Mouse (Mus musculus) layer of hippocampus, adult 11-12 months (tissue): ENCODE results near the gene Fam222a.
A peak's percentile ranks its signal among the peaks of the same experiment; 100 is the strongest.

Source experiments
- DNase-seq: peaks from one replicate; pipeline ENCODE4 v3.0.0; 2022; ENCODE audit warnings: low spot score

The Fam222a gene

DNA sequence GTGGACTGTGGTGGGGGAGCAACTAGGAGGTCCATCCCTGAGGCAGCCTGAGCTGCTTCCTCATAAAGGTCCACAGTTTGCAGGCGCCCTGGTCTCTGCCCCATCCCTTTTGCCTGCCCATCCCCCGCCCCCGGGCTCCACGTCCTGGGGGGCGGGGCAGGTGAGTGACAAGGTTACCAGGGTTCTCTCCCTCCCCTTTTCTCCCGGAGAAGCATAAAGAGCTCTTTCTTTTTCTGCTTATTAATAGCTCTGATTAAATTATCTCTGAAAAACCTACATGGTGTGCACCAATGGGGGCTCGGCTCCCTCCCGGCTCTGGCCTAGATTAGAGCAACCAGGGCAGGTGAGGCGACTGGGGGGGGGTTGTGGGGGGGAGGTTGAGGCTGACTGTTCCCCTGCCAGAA is 7.3 kb upstream of the Fam222a start:
- no peak for DNase-seq

DNA sequence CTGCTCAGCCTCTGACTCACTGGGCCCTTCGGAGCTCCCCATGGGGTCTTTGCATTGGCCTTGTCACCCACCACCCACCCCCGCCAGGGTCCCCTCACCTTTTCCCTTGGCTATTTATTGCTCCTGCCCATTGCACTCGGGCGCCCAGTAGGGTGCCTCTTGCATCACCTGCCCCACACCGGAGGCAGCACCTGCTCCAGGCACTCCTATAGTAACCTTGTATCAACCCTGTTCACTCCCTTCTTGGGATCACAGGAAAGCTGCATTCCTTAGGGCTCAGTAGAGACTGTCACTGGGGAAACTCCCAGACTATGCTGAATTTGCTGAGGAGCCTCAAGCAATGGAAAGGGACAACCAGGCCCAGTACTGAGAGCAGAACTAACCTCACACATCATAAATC is 6.9 kb upstream of the Fam222a start:
- no peak for DNase-seq

DNA sequence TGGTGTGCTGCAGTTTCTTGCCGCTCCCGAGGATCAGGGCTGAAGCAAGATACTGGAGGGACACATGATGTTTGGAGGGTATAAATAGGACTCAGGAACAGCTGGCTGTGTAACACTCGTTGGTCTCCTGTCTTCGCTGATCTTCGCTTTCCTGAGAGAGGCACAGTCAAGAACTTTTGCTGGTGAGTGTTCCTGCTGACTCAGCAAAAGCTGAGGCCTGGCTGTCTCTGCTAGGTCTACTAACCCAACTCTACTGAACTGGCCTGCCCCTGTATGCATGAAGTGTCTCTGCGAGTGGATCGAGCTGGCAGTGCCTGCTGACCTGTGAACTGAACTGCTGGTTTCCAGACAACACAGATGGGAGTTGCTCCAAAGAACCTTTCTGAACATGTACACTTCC is 3.8 kb upstream of the Fam222a start:
- DNase-seq: no peak

DNA sequence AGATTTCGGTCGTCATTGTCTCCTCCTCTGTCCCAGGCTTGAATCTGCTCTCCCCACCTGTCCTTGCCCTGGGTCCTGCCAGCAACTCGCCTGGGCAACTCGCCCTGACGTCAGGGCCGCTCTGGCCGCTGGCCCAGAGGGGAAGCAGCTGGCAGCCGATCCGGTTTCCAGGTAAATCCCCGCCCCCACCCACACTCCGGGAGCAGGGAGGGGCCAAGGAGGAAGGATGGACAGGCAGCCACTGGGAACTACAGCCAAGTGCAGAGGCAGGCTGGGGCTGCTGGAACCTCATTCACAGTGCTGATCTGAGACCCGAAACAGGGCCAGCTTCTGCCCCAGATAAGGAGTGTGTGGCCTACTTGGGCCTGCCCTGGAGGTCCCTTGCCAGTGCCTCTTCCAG is 2.5 kb upstream of the Fam222a start:
- no peak for DNase-seq

DNA sequence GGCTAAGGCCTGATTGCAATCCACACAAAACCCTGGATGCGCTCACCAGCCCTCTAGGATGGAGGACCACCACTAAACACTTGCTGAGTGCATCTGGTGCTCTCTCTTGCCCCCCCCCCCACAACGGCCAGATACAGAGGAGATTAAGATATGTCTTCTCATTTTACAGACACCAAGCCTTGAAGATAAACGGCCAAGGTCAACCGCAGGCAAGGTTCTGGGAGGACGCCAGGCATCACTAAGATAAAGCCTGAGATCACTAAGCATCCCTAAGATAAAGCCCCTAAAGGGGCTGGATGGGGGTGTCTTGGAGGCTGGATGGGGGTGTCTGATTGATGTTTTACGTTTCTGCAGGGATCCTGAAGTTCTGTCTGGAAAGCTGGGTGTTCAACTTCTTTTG is 2.1 kb upstream of the Fam222a start:
- DNase-seq: no peak

DNA sequence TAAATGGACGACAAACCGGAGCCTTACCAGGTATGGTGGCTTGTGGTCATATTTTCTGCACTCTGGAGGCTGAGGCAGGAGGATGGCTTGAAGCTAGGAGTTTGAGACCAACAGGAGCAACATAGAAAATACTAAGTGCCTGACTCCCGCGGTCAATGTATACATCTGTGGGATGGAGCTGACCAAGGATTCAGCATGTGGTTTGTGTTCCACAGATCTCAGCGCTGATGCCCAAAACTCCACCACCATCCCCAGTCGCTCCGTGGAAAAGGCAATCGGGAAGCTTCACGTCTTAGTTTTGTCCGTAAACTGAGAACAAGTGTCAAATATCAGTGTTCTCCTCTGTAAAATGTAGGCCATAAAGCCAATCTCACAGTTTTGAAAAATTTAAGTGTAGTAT is 1.4 kb upstream of the Fam222a start:
- DNase-seq: no peak

DNA sequence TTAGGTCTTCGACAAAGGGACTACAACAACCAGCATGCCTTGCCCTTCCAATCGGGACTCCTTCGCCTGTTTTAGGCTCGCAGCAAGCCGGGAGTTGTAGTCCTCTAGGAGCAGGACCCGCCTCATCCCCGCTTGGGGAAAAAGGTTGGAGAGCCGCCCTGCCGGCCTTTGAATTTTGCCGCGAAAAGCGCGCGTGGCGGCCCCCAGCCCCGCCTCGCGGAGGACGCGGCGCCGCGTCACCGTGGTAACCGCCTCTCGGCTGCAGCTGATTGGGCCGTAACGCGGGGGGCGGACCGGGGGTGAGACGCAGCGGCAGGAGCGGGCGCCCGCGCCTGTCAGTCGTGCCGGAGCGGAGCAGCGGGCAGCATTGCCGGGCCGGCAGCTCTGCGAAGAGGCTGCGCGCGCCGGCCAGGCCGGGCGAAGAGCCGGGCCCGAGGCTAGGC is 720 bp upstream of the Fam222a start:
- peak; percentile 94 for DNase-seq

DNA sequence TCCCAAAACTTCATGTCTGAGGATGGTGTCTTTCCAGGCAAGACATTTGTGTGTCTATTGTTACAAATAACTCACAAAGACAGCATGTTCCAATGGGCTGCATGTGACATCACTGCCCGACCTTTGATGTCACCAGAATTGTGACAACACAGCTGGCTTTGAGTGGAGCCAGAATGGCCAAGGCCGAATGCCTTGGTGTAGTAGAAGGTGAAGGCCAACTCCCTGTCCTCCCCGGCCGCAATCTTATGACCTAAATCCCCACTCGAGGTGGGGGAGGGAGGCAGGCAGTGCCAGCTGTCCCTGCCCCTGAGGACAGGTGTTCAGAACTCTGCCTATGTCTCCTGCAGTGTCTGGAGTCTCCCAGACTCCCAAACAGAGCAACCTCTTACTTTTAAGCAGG is 1.0 kb downstream of the Fam222a start:
- no peak for DNase-seq

DNA sequence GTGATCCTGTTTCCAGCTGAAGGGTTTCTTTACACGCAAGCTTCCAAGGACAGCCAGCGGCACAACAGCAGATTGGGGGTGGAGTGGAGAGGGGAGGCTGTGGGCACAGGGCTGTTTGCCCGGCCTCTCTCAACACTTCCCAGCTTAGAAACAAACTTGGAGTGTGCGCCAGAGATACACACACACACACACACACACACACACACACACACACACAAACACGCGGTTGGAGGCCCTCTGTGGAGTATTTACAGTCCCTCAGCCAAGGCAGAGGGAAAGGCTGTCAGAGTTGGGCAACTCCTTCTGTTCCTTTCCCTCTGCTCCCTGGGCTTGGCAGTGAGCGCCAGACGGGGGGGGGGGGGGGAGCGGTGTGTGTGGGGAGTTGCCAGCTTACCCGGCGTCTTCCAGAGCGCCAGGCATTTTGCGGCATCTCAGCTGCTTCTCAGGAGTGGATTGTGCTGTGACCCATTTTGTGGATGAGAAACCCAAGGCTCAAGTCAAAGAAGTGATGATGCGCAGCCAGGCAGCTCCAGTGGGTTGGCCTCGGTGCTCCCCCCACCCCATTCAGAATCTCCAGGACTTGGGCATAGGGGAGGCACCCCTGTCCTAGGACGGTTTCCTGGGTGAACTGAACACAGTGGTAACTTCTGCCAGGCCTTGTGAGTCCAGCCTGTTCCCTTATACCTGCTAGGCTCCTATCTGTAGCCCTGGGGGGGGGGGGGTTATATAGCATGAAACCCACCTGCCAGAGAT is 2.3 kb downstream of the Fam222a start:
- DNase-seq: peak; percentile 82

DNA sequence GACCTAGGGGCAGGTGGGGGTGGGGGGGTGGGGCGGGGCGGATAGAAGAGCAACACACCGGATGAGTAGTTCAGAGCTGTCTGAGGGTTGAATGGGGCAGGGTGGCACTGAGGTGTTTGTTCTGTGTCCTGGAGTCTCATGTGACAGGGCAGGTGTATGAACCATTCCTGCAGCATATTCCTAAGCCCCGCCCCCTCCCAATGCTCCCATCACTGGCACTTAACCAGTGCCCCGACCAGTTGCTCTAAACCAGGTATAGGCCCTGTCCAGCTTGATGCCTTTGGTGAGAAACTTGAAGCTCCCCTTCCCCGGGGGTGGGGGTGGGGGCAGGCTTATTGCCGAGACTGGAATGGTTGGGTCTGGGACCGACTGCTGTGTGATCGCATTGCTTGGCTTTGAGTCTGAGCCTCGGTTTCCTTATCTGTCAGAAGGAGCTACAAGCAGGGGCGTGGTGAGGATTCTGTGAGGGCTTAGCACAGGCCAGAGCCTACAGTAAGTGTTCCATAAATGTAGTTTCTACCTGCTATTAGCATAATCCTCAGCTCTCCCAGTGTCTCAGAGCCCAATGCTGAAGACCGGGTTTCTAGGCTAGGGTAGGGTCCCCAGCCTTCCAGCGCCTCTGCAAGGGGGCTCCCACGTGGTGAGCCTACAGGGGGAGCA is 3.1 kb downstream of the Fam222a start:
- no peak for DNase-seq

DNA sequence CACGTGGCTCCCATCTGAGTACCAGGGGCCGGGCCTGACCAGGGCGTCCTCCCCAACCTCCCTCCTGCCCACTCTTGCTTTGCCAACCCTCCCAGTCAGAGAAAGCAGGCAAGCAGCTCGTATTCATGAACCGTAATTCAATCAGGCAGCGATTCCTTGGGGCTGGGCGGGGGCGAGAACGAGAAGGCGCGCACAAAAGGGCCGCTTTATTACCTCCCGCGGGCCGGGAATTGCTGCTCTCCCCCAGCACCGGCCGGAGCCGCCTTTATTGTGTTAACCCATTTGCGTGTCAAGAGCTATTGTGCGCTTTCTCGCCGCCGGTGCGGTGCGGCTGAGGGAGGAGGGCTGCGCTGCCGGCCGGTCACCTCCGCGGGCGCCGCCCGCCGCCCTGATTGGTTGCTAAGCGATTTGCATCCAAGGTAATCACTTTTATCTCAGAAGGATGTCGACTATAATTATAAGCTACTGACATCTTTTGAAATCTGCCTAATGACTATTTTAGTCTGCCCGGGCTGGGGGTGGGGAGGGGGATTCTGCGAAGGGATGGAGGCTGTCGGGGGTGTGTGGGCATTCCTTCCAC is 3.7 kb downstream of the Fam222a start:
- DNase-seq: no peak

DNA sequence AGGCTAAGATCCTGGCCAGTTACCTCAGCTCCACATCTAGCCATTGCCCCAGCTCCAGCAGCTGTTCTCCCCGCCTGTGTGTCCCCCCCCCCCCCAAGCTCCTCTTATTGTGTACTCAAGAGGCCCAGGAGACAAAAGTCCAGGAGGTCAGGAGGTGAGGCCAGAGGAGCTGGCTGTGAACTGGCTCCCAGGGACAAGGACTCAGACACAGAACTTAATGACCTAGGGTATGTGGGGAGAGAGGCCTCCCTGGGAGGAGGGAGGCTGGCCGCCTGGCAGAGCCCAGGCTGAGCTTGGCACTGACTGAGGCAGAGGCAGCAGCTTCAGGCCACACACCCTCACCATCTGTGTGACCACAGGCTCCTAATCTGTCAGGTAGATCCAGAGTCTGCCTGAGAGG is 5.2 kb downstream of the Fam222a start:
- no peak for DNase-seq

DNA sequence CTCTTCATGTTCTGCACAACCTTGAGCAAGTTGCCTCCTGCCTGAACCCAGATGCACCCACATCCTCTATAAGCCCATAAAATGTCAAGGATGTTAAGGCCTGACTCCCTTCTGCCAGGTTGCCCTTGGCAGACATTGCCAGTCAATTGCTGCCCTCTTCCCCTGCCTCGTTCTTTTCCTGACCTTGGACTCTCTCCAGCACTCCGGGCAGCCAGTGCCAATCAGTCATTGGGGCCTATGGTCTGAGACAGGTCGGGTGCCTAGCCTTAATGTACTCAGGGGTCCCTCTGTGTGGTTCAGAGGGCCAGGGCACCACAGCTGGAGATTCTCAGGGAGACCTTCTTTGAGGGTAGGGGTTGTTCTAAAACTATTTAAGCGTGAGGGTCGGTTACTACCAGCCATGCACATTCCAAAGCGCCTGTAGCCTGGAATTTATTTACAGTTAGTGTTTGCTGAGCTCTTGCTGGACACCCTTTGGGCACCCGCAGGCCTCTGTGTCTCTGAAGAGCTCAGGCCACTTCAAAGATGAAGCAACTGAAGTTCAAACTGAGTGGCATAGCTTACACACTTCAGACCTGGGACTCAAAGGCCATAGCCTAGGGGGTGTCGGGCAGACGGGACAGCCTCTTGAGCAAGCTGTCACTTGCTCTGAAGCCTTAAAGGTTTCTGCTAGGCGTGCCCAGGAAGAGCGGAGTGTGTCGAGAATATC is 6.3 kb downstream of the Fam222a start:
- DNase-seq: no peak

DNA sequence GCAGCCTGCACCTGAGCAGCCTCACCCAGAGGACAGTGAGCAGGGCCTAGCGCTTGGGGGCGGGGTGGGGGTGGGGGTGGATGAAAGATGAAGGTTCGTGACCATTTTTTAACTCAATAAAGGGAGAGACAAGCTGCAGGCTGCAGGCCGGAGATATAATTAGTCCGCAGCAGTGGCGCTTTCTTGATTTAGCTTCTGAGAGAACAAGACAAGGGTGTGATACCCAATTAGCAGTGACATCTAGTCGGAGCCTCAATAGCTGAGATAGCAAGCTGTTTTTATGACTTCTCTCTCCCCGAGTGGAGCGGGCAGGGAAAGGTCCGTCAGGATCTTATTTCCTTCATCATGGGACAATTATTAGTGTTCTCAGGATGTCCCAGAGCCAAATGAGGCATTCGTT is 7.2 kb downstream of the Fam222a start:
- no peak for DNase-seq

DNA sequence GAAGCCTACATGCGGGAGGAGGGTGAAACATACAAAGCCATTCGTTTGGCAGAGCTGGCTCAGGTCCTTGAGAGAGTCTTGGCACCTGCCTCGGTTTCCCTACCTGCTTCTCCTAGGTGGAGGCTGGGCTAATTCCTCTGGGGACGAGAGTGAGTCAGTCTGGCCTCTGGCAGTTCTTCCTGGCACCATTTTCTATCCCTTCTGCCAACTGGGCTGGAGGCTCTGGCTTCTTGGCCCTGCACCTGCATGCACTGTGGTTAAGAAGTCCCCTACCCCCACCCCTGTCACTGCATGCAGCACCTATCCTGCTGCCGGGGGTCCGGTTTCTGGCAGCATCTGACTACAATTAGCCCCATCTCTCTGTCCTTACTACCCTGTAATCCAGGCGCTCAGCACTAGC is 7.7 kb downstream of the Fam222a start:
- DNase-seq: no peak

DNA sequence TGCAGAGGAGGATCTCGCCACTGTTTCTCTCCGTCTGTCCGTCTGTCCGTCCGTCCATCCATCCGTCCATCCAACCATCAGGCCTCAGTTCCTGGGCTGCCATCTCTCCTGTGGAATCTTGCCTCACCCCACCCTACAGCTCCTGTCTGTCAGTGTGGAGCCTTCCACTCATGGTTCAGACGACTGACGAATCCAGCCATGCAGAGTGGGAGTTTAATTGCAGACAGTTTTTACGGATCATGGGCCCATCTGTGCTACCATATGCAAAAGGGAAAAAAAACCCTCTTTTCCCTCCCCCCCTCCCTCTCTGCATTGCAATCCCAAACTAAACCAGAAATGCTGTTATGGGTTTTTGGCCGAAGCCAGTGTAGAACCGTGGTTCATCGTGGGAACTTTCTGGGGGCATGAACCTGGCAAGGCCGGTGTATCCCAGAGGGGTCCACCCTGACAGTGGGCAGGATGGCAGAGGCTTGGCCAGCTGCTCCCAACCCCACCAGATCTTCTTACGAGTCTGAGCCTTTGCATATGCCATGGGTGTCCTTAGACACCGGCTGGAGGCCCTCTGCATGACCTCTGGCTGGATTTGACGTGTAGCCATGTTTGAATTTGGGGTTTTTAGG is 8.3 kb downstream of the Fam222a start:
- DNase-seq: peak; percentile 47

DNA sequence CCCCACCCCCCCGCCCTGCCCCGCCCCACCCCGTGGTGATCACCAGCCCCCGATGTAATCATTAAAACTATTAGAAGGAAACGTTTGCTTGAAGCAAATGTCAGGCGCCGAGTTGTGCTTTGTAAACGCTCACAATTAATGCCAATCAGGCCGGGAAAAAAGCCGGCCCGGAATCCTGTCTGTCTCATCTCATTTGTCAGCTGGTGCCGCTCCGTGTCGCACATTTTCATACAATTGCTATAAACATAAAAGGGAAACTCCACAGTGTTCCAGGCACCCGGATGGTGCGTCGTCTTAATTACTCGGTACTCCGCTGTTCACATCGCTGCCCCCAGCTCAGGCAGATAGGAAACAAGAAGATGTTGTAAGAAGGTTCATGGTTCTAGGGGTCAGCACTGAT is 10.5 kb downstream of the Fam222a start:
- DNase-seq: no peak

DNA sequence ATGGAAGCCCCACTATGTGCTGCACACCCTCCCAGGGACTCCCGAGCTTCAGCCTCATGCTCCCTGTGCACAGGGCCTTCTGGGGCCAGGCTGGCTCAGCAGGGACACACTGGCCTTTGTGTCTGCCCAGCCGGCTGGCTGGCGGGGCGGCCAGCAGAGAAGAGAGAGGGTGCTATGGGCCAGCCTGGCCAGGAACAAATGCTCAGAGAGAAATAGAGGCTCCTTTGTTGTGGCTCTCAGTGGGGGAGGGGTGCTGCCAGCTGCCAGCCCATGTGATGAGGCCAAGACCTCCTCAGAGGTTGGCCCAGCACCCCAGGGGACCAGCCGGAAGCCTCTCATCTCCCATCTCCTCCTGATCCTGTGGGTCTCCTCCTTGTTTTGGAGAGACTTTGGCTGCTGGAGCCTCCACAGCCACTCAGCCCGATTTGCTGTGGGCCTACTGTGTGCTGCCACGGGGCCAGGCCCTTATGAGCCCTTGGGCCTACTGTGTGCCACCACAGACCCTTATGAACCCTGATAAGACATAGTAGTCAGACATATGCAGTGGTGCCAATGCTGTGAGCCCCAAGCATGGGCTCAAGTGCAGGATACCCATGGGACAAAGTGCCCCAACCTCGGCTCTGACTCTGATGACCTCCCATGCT is 12.0 kb downstream of the Fam222a start:
- peak; percentile 82 for DNase-seq

DNA sequence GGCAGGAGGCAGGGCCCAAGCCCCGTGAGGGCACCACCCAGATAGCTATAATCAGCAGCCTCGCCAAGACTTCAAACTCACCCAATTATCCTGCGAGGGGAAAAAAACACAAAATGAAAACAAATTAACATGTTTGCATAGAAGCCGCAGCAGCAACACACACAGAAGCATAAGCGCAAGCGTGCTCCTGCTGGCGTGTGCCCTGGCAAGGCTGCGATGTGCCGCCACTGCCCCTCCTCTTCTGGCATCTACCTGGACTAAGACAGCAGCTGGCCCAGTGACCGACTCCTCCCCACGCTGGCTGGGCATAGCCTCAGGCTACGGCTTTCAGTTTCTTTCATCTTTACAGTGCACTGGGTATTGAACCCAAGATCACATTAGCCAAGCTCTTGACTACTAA is 13.7 kb downstream of the Fam222a start:
- no peak for DNase-seq

DNA sequence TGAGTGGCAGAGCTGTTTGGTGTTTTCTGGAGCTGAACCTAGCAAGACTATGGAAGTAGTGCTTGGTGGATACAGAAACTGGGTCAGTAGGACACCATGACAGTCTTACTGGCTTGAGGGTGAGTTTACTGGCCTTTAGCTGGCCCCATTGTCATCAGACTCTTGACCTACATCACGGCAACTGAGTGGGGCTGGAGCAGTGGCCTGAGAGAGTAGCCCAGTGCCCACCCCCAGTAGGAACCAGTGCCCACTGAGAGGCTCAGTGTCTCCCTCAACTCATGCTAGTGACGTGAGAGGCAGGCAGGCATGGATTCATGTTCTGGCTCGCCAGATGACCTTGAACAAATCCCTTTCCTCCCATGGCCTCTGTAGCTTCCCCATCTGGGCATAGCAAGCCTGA is 15.2 kb downstream of the Fam222a start:
- DNase-seq: no peak

DNA sequence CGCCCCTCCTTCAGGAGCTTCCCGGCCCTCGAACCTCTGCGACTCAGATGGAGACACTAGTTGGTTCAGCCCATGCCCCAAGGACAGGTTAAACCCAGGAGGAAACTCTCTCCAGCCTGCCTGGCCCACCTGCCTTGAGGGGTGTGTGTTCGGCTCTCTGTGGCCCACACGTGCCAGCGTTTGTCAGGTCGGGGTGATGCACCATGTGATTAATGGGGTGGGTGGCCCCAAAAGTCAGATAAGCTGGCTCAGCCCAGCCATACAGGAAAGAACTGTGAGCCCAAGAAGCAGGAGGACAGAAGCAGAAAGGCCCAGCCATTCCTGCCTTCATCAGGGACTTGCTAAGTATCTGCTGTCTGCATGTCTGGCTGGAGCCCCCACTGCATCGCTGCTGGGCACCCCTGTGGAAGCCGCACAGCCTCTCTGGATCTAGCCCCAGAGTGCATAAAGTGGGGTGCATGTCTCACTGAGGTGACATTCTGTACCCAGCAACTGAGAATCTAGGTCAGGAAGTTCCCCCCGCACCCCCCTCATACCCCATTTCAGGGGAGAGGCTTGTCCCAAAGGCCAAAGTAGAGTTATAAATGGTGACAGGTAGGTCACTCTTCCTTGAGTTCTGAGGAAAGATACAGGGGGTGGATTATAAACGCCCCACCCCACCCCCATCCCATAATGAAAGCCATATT is 15.8 kb downstream of the Fam222a start:
- no peak for DNase-seq
